Mouse (Mus musculus): ENCODE results near the gene 8030474K03Rik.

DNA sequence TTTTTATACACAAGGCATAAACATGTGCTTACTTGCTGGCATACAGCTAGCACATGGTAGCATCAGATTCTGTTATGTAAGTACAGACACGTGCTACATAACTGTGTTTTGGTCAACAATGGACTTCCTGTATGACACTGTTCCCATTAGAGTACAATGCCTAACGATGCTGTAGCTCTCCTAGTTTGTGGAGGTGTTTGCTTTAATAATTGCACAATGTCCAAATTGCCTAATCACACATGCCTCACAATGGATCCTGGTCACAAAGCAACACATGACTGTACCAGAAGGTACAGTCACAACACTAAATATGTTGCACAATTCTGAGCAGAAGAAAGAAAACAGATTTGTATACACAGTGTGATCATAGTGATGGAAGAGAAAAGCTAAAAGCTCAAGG, 25.0 kb upstream of the 8030474K03Rik start:
- no peak for TF ChIP-seq CTCF (IDR thresholded peaks at IDR 0.05; ENCODE audit: low read depth)
- peak; percentile 42; the same call in 1 of the 2 replicates for TF ChIP-seq EP300 (IDR thresholded peaks at IDR 0.05; ENCODE audit: low read depth)
